Mouse (Mus musculus): ENCODE measurements around the gene Cpm. TPM values are rescaled to one million over a fixed set of nuclear protein-coding genes. Genes with fewer than 3 reads are reported as not detected.

The Cpm gene
- polyA plus RNA-seq, 1 experiment from 2014 or later: 28.9 TPM

- Histone ChIP-seq H3K27me3 (ENCODE audit: control insufficient read depth, insufficient read depth, low read length) (no peaks in the 10 kb centered on the region), H3K27ac (ENCODE audit: low read depth, low read length) (no peak overlapping the region), H3K36me3 (ENCODE audit: control insufficient read depth, insufficient read depth, low read length) (no peaks in the 10 kb centered on the region), H3K4me2 (replicated peaks; ENCODE audit: low read depth, low read length) (no peak overlapping the region), H3K4me3 (ENCODE audit: low read length) (no peak overlapping the region), H3K9me3 (ENCODE audit: control insufficient read depth, low read length) (no peaks in the 10 kb centered on the region), H3K4me1 (ENCODE audit: control insufficient read depth, insufficient read depth, low read length) (no peaks in the 10 kb centered on the region), H3K9ac (ENCODE audit: low read depth, low read length) (no peak overlapping the region)
- WGBS: 89% methylated on average over 12 of the region's 12 CpGs
- ATAC-seq (ENCODE audit: low FRiP score, low TSS enrichment): no peak
Observed at GRCm38 (mm10) chr10:117680868-117681513, 51.7 kb downstream of the Cpm start.

DNA sequence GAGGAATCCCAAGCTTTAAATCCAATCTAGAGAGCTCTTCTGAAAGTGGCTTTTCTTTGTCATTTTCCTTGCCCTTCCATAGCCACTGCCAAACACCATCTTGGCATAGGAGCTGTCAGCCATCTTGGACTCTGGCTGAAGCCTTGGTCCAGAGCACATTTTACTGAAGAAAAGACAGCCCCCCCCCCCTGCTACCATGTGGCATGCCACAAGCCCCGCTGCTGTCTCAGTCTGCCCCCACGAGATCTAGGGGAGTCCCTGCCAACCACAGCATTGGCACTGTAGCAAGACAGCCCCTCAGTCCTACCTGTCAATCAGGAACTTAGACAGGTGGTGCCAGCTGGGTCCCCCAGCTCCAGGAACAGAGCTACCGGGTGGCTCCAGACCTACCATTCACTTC, 52.2 kb downstream of the Cpm start:
- 89% methylated on average over 3 of the region's 3 CpGs for WGBS
- Histone ChIP-seq H3K4me3 (ENCODE audit: low read length) (no peak overlapping the region), H3K4me2 (replicated peaks; ENCODE audit: low read depth, low read length) (no peak overlapping the region), H3K27me3 (ENCODE audit: control insufficient read depth, insufficient read depth, low read length) (no peaks in the 10 kb centered on the region), H3K27ac (ENCODE audit: low read depth, low read length) (no peak overlapping the region), H3K9ac (ENCODE audit: low read depth, low read length) (no peak overlapping the region), H3K36me3 (ENCODE audit: control insufficient read depth, insufficient read depth, low read length) (no peaks in the 10 kb centered on the region), H3K9me3 (ENCODE audit: control insufficient read depth, low read length) (no peaks in the 10 kb centered on the region), H3K4me1 (ENCODE audit: control insufficient read depth, insufficient read depth, low read length) (no peaks in the 10 kb centered on the region)
- ATAC-seq (ENCODE audit: low FRiP score, low TSS enrichment): no peak

GRCm38 (mm10) chr10:117681999-117682857, 52.9 kb downstream of the Cpm start:
- no peaks in the 10 kb centered on the region for H3K4me1 ChIP-seq (ENCODE audit: control insufficient read depth, insufficient read depth, low read length)
- no peak overlapping the region for H3K9ac ChIP-seq (ENCODE audit: low read depth, low read length)
- no peaks in the 10 kb centered on the region for H3K36me3 ChIP-seq (ENCODE audit: control insufficient read depth, insufficient read depth, low read length)
- H3K9me3 ChIP-seq (ENCODE audit: control insufficient read depth, low read length): no peaks in the 10 kb centered on the region
- no peak overlapping the region for H3K4me3 ChIP-seq (ENCODE audit: low read length)
- WGBS: 71% methylated on average over 14 of the region's 14 CpGs
- no peaks in the 10 kb centered on the region for H3K27me3 ChIP-seq (ENCODE audit: control insufficient read depth, insufficient read depth, low read length)
- no peak overlapping the region for H3K4me2 ChIP-seq (replicated peaks; ENCODE audit: low read depth, low read length)
- H3K27ac ChIP-seq (ENCODE audit: low read depth, low read length): no peak overlapping the region
- no peak for ATAC-seq (ENCODE audit: low FRiP score, low TSS enrichment)

- 80% methylated on average over 30 of the region's 30 CpGs for WGBS
- Histone ChIP-seq H3K4me1 (ENCODE audit: control insufficient read depth, insufficient read depth, low read length) (no peaks in the 10 kb centered on the region), H3K4me3 (ENCODE audit: low read length) (no peak overlapping the region), H3K4me2 (replicated peaks; ENCODE audit: low read depth, low read length) (no peak overlapping the region), H3K27me3 (ENCODE audit: control insufficient read depth, insufficient read depth, low read length) (no peaks in the 10 kb centered on the region), H3K9ac (ENCODE audit: low read depth, low read length) (no peak overlapping the region), H3K36me3 (ENCODE audit: control insufficient read depth, insufficient read depth, low read length) (peaks cover 3% of the 10 kb centered on the region; the same call in 1 of the 2 replicates), H3K27ac (ENCODE audit: low read depth, low read length) (no peak overlapping the region), H3K9me3 (ENCODE audit: control insufficient read depth, low read length) (no peaks in the 10 kb centered on the region)
- no peak for ATAC-seq (ENCODE audit: low FRiP score, low TSS enrichment)
Observed at GRCm38 (mm10) chr10:117682858-117683733, 53.8 kb downstream of the Cpm start.

DNA sequence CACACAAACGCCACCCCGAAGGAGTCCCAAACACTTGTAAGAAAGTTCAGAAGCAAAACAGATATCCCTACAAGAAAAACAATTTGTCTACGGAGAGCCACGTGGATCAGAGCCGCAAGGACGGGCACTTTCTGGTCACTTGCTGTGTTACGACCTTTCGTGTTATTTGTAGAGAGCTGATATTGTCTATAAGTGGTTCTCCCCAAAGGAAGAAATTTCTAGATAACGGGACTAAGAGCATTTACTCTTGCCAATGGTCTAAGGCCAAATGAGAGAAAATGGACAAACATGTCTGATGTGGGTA, 54.4 kb downstream of the Cpm start:
- no peak overlapping the region for H3K27ac ChIP-seq (ENCODE audit: low read depth, low read length)
- H3K27me3 ChIP-seq (ENCODE audit: control insufficient read depth, insufficient read depth, low read length): no peaks in the 10 kb centered on the region
- H3K9ac ChIP-seq (ENCODE audit: low read depth, low read length): no peak overlapping the region
- H3K4me1 ChIP-seq (ENCODE audit: control insufficient read depth, insufficient read depth, low read length): no peaks in the 10 kb centered on the region
- peaks cover 9% of the 10 kb centered on the region for H3K36me3 ChIP-seq (ENCODE audit: control insufficient read depth, insufficient read depth, low read length)
- H3K4me2 ChIP-seq (replicated peaks; ENCODE audit: low read depth, low read length): no peak overlapping the region
- 90% methylated on average over 9 of the region's 9 CpGs for WGBS
- no peak for ATAC-seq (ENCODE audit: low FRiP score, low TSS enrichment)
- H3K9me3 ChIP-seq (ENCODE audit: control insufficient read depth, low read length): no peaks in the 10 kb centered on the region
- H3K4me3 ChIP-seq (ENCODE audit: low read length): no peak overlapping the region

GRCm38 (mm10) chr10:117684298-117685170, 55.2 kb downstream of the Cpm start:
- whole genome bisulfite sequencing: 89% methylated on average over 19 of the region's 19 CpGs
- Histone ChIP-seq H3K9me3 (ENCODE audit: control insufficient read depth, low read length) (no peaks in the 10 kb centered on the region), H3K36me3 (ENCODE audit: control insufficient read depth, insufficient read depth, low read length) (peaks cover 18% of the 10 kb centered on the region), H3K27me3 (ENCODE audit: control insufficient read depth, insufficient read depth, low read length) (no peaks in the 10 kb centered on the region), H3K27ac (ENCODE audit: low read depth, low read length) (no peak overlapping the region), H3K4me2 (replicated peaks; ENCODE audit: low read depth, low read length) (no peak overlapping the region), H3K9ac (ENCODE audit: low read depth, low read length) (no peak overlapping the region), H3K4me1 (ENCODE audit: control insufficient read depth, insufficient read depth, low read length) (no peaks in the 10 kb centered on the region), H3K4me3 (ENCODE audit: low read length) (no peak overlapping the region)
- ATAC-seq (ENCODE audit: low FRiP score, low TSS enrichment): no peak

DNA sequence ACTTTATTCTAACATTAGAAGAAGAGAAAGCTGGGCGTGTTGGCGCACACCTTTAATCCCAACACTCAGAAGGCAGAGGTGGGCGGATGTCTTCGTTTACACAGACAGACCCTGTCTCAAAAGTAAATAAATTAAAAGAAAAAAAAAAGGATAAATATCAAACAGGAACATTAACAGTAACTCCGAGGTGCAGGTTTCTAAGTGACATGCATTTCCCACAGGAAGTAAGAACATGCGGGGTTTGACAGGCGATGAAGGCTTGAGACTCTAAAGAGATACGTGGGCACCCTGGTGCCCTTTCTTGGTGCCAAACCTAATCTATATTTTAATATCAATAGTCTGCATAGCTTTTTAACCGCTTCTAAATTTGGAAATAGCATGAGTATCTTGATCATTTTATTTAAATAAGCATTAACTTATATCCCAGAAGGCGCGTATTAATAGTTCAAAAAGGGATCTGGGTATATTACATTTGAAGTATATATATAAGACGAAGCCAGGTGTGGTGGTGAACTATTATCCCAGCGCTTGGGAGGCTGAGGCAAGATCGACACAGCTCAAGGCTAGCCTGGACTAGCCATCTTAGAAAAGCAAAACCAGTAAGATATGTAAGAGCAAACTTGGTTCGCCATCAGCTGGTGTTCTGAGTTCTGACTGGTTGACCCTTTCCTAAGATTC, 56.0 kb downstream of the Cpm start:
- Histone ChIP-seq H3K27ac (ENCODE audit: low read depth, low read length) (no peak overlapping the region), H3K27me3 (ENCODE audit: control insufficient read depth, insufficient read depth, low read length) (no peaks in the 10 kb centered on the region), H3K9ac (ENCODE audit: low read depth, low read length) (no peak overlapping the region), H3K4me1 (ENCODE audit: control insufficient read depth, insufficient read depth, low read length) (no peaks in the 10 kb centered on the region), H3K4me2 (replicated peaks; ENCODE audit: low read depth, low read length) (no peak overlapping the region), H3K9me3 (ENCODE audit: control insufficient read depth, low read length) (no peaks in the 10 kb centered on the region), H3K36me3 (ENCODE audit: control insufficient read depth, insufficient read depth, low read length) (peaks cover 25% of the 10 kb centered on the region), H3K4me3 (ENCODE audit: low read length) (no peak overlapping the region)
- ATAC-seq (ENCODE audit: low FRiP score, low TSS enrichment): no peak
- 90% methylated on average over 15 of the region's 15 CpGs for WGBS

Measured in kidney, embryonic 14.5 days (tissue).